Mouse (Mus musculus) heart, adult 10 weeks (tissue): Measurements from ENCODE around the gene Gm3411. TPM values are rescaled to one million over a fixed set of nuclear protein-coding genes. Genes with fewer than 3 reads are reported as not detected.

ENCODE experiments used
- polyA plus RNA-seq: library from polyadenylated mRNA; stranded (reverse); fragments of 350-450 nt; fragmentation: Illumina TruSeq; extraction: RNeasy Lipid Tissue Mini Kit (QIAGEN cat#74804); gene quantifications from one replicate; pipeline ENCODE4 v1.2.3, GENCODE M21; 2014; ENCODE audit warnings: low read depth, low replicate concordance

Gm3411 gene
- polyA plus RNA-seq = not detected

DNA sequence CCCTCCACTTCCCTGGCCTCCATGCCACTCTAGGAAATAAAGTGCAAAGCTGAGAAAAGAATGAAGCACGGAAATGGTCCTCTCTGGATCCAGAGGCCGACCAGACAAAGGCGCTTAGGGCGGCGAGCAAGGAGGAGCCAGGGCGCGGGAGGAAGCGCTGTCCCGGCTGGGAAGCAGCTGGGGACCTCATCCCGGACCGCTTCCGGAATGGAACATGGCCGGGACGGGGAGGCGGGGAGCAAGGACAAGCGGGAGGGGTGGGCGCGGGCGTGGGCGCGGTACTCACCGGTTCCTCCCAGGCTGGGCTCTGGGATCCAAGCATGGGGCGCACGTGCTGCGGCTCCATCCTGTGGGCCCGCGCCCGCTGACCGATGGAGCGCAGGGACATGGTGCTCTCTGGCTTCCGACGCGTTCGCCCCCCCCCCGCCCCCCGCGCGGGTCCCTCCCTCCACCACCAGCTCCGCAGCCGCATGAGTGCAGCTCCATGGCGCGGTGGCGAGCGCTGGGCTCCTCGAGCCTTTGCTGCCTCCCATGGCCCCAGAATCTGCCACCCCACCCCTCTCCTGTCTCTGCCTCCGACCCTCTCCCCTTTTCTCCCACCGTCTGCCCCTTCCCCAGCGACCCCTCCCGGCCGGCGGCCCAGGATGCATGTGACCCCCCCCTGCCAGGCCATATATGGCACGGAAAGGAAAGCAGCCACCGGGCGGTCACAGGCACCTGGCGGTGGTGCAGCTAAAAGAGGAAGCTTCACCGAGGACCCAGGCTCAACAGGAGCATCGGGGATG, at the start of gene Gm3411:
Gene Gm3411 (minus strand): TSS at position 320 of the 785 bp plus-strand sequence.

DNA sequence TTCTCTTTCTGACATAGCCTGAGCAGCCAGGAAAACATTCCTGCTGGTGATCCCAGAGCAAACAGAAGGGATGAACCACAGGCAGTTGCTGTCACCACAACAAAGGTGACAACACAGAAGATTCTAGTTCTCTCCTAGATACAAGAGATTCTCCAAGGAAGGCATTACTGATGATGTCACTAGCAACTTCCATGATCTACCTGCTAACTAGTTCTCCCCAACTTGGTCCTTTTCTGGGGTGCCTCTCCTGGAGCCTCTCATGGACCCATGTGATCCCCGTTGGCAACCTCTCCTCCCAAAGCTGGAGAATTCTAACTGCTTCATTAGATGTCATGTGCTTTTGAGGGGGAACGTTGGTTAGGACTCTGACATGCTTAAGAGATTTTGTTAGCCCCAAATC, 17.7 kb upstream of the Gm3411 start, which contains the start of gene Gm21103:
Gene Gm21103 (minus strand): TSS at position 101 of the 400 bp plus-strand sequence.

DNA sequence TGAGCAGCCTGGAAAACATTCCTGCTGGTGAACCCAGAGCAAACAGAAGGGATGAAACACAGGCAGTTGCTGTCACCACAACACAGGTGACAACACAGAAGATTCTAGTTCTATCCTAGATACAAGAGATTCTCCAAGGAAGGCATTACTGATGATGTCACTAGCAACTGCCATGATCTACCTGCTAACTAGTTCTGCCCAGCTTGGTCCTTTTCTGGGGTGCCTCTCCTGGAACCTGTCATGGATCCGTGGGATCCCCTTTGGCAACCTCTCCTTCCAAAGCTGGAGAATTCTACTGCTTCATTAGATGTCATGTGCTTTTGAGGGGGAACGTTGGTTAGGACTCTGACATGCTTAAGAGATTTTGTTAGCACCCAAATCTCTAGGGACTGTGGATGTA, 67.9 kb downstream of the Gm3411 start, which contains the start of gene Gm21560:
Gene Gm21560 (minus strand): TSS at position 101 of the 400 bp plus-strand sequence.

Other genes starting within 250 kb of the Gm3411 start
- gene Gm6337, start 229.0 kb downstream of the Gm3411 start, polyA plus RNA-seq = not detected
- gene Gm8206, start 193.3 kb downstream of the Gm3411 start, polyA plus RNA-seq = 0.76 TPM
- gene Gm3468, start 178.6 kb downstream of the Gm3411 start, polyA plus RNA-seq = 0.71 TPM
- not detected for gene Gm3476, start 161.4 kb downstream of the Gm3411 start, polyA plus RNA-seq
- gene Gm21560, start 68.0 kb downstream of the Gm3411 start, polyA plus RNA-seq = not detected
- not detected for gene Gm21103, start 17.6 kb upstream of the Gm3411 start, polyA plus RNA-seq
- gene Gm3618, start 56.4 kb upstream of the Gm3411 start, polyA plus RNA-seq = not detected
- gene Gm16440, start 103.1 kb upstream of the Gm3411 start, polyA plus RNA-seq = not detected
- 0.34 TPM for gene Gm3591, start 125.2 kb upstream of the Gm3411 start, polyA plus RNA-seq
- gene Gm3594, start 157.4 kb upstream of the Gm3411 start, polyA plus RNA-seq = not detected